Mouse (Mus musculus): ENCODE results near the gene Bhlhe23. TPM values are rescaled to one million over a fixed set of nuclear protein-coding genes. Genes with fewer than 3 reads are reported as not detected.

Bhlhe23 gene
- polyA plus RNA-seq (2017; shearing (Covaris generic)), result not detected

GRCm38 (mm10) chr2:180776793-180777192, at the start of gene Bhlhe23:
Gene Bhlhe23, minus strand, starts transcription at chr2:180776900.

GRCm38 (mm10) chr2:180724585-180725413, 51.9 kb downstream of the Bhlhe23 start, which contains the start of gene Slc17a9:
Gene Slc17a9, plus strand, starts transcription at chr2:180725263.

Other genes starting within 250 kb of the Bhlhe23 start
- gene Mrgbp, start 195.6 kb downstream of the Bhlhe23 start, polyA plus RNA-seq (2017; shearing (Covaris generic)), result 42.1 TPM
- 91.9 TPM for gene Ogfr, start 187.7 kb downstream of the Bhlhe23 start, polyA plus RNA-seq (2017; shearing (Covaris generic))
- gene Col9a3, start 179.1 kb downstream of the Bhlhe23 start, polyA plus RNA-seq (2017; shearing (Covaris generic)), result 2.9 TPM
- not detected for gene Tcfl5, start 134.2 kb downstream of the Bhlhe23 start, polyA plus RNA-seq (2017; shearing (Covaris generic))
- gene Dido1, start 66.9 kb downstream of the Bhlhe23 start, polyA plus RNA-seq (2017; shearing (Covaris generic)), result 79.5 TPM
- 27.6 TPM for gene Gid8, start 66.8 kb downstream of the Bhlhe23 start, polyA plus RNA-seq (2017; shearing (Covaris generic))
- 94.0 TPM for gene Slc17a9, start 51.6 kb downstream of the Bhlhe23 start, polyA plus RNA-seq (2017; shearing (Covaris generic))
- gene Ythdf1, start 144.0 kb upstream of the Bhlhe23 start, polyA plus RNA-seq (2017; shearing (Covaris generic)), result 6.1 TPM
- not detected for gene Birc7, start 152.1 kb upstream of the Bhlhe23 start, polyA plus RNA-seq (2017; shearing (Covaris generic))
- gene Nkain4, start 177.8 kb upstream of the Bhlhe23 start, polyA plus RNA-seq (2017; shearing (Covaris generic)), result not detected
- gene Arfgap1, start 190.3 kb upstream of the Bhlhe23 start, polyA plus RNA-seq (2017; shearing (Covaris generic)), result 88.2 TPM
- gene Col20a1, start 209.6 kb upstream of the Bhlhe23 start, polyA plus RNA-seq (2017; shearing (Covaris generic)), result 1.0 TPM